Mouse (Mus musculus) spleen, adult 2 months (tissue): ENCODE data around the gene C8g.

Experiments used
- CTCF ChIP-seq: fragments of 200-500 bp; IDR thresholded peaks from 2 replicates; pipeline ENCODE4 v1.5.1; 2011; ENCODE audit warnings: mild to moderate bottlenecking, inconsistent platforms; ENCODE audit not compliant: insufficient read depth, insufficient read length, insufficient replicate concordance; ENCODE audit errors: extremely low read depth
- POLR2A ChIP-seq: fragments of 200-500 bp; IDR thresholded peaks from 2 replicates; pipeline ENCODE4 v1.6.1; 2011; ENCODE audit warnings: low read depth, low read length, inconsistent platforms

- no peak for TF ChIP-seq CTCF
- TF ChIP-seq POLR2A: no peak
Observed at GRCm38 (mm10) chr2:25497846-25498575, 3.5 kb downstream of the C8g start.
